Mouse (Mus musculus) CH12.LX (cell line): Measurements from ENCODE around the gene Mxra7. TPM values are rescaled to one million over a fixed set of nuclear protein-coding genes. Genes with fewer than 3 reads are reported as not detected.

Experiments used
- DNase-seq: peaks from one replicate; pipeline ENCODE4 v3.0.0-alpha.2; 2013; ENCODE audit errors: extremely low read depth
- H3K27ac ChIP-seq: 2 replicates; pipeline ENCODE4 v1.5.1; 2012; ENCODE audit warnings: low read depth, mild to moderate bottlenecking, control low read depth, moderate library complexity; ENCODE audit not compliant: insufficient read depth
- H3K27me3 ChIP-seq: replicated peaks from 2 replicates; pipeline ENCODE3; 2012; ENCODE audit warnings: inconsistent platforms
- H3K36me3 ChIP-seq, 2 experiments: replicated peaks in 1 of 2; 2 replicates each; pipeline versions ENCODE3 to v1.6.1; 2012; ENCODE audit warnings: inconsistent platforms in 1 of 2, low read length in 1 of 2, mild to moderate bottlenecking in 1 of 2, mixed read lengths in 1 of 2, moderate library complexity in 1 of 2; ENCODE audit not compliant: control insufficient read depth in 1 of 2, insufficient read depth in 1 of 2
- H3K4me1 ChIP-seq, 2 experiments: 2 replicates each; pipeline ENCODE4 v1.6.1; 2012; ENCODE audit warnings: inconsistent platforms in 1 of 2, moderate library complexity in 1 of 2; ENCODE audit not compliant: insufficient read depth in 2 of 2, control insufficient read depth in 1 of 2
- H3K4me2 ChIP-seq: 2 replicates; pipeline ENCODE4 v1.6.1; 2012; ENCODE audit warnings: low read depth, mild to moderate bottlenecking, control low read depth; ENCODE audit not compliant: poor library complexity, insufficient read depth, severe bottlenecking
- H3K4me3 ChIP-seq, 3 experiments: fragments of 150-350 bp in 1 of 3; sonication (generic) in 1 of 3; replicated peaks in 1 of 3; 2 replicates each; pipeline versions ENCODE3 to v1.5.1; 2011 to 2012; ENCODE audit warnings: low read depth in 2 of 3, low read length in 2 of 3, mild to moderate bottlenecking in 2 of 3, moderate library complexity in 2 of 3, control low read depth in 1 of 3, improper control_type of control experiment in 1 of 3, inconsistent platforms in 1 of 3, mixed read lengths in 1 of 3; ENCODE audit not compliant: poor library complexity in 1 of 3
- H3K79me2 ChIP-seq: replicated peaks from 2 replicates; pipeline ENCODE4 v1.6.1; 2012; ENCODE audit warnings: mild to moderate bottlenecking, moderate library complexity; ENCODE audit not compliant: control insufficient read depth, poor library complexity, insufficient read depth, severe bottlenecking; ENCODE audit errors: extremely low read depth
- H3K9ac ChIP-seq: 2 replicates; pipeline ENCODE4 v1.6.1; 2012; ENCODE audit warnings: low read depth, mild to moderate bottlenecking, control low read depth, moderate library complexity; ENCODE audit not compliant: insufficient read depth
- H3K9me3 ChIP-seq: replicated peaks from 2 replicates; pipeline ENCODE3; 2012; ENCODE audit warnings: low read length, inconsistent platforms, mixed read lengths
- BHLHE40 ChIP-seq: IDR thresholded peaks from 2 replicates; pipeline ENCODE4 v1.6.1; 2011; ENCODE audit warnings: mild to moderate bottlenecking, low read depth, low read length, improper control_type of control experiment
- CHD1 ChIP-seq: IDR thresholded peaks from 2 replicates; pipeline ENCODE4 v1.6.1; 2012; ENCODE audit warnings: low read depth, low read length, improper control_type of control experiment, inconsistent platforms
- CHD2 ChIP-seq: IDR thresholded peaks from 2 replicates; pipeline ENCODE4 v1.6.1; 2011; ENCODE audit warnings: low read length, improper control_type of control experiment
- ELF1 ChIP-seq: IDR thresholded peaks from 2 replicates; pipeline ENCODE4 v1.6.1; 2014; ENCODE audit warnings: low read depth, mild to moderate bottlenecking, inconsistent platforms, low read length, improper control_type of control experiment
- EP300 ChIP-seq: IDR thresholded peaks from 2 replicates; pipeline ENCODE4 v1.6.1; 2011; ENCODE audit warnings: low read length, improper control_type of control experiment
- ETS1 ChIP-seq: conservative IDR thresholded peaks from 2 replicates; pipeline ENCODE4 v1.6.1; 2012; ENCODE audit warnings: low read depth, mild to moderate bottlenecking, inconsistent platforms, low read length, improper control_type of control experiment, moderate library complexity
- GABPA ChIP-seq: IDR thresholded peaks from 2 replicates; pipeline ENCODE4 v1.6.1; 2012; ENCODE audit warnings: low read depth, low read length, improper control_type of control experiment, inconsistent platforms; ENCODE audit not compliant: insufficient replicate concordance
- HCFC1 ChIP-seq: IDR thresholded peaks from 2 replicates; pipeline ENCODE4 v1.6.1; 2012; ENCODE audit warnings: low read depth, mild to moderate bottlenecking, inconsistent platforms, low read length, improper control_type of control experiment
- IRF4 ChIP-seq: IDR thresholded peaks from 2 replicates; pipeline ENCODE4 v1.6.1; 2014; ENCODE audit warnings: low read depth, mild to moderate bottlenecking, inconsistent platforms, low read length, improper control_type of control experiment
- KAT2A ChIP-seq: IDR thresholded peaks from 2 replicates; pipeline ENCODE4 v1.6.1; 2012; ENCODE audit warnings: low read length, improper control_type of control experiment, inconsistent platforms; ENCODE audit not compliant: insufficient replicate concordance
- MAFK ChIP-seq: IDR thresholded peaks from 2 replicates; pipeline ENCODE4 v1.6.1; 2011; ENCODE audit warnings: low read length, improper control_type of control experiment; ENCODE audit not compliant: insufficient replicate concordance
- MAX ChIP-seq: IDR thresholded peaks from 2 replicates; pipeline ENCODE4 v1.6.1; 2011; ENCODE audit warnings: low read length, improper control_type of control experiment
- MAZ ChIP-seq: IDR thresholded peaks from 2 replicates; pipeline ENCODE4 v1.6.1; 2012; ENCODE audit warnings: low read depth, mild to moderate bottlenecking, inconsistent platforms, low read length, improper control_type of control experiment, moderate library complexity
- MEF2A ChIP-seq: IDR thresholded peaks from 2 replicates; pipeline ENCODE4 v1.6.1; 2014; ENCODE audit warnings: low read depth, mild to moderate bottlenecking, inconsistent platforms, low read length, improper control_type of control experiment, borderline replicate concordance
- MXI1 ChIP-seq: IDR thresholded peaks from 2 replicates; pipeline ENCODE4 v1.6.1; 2011; ENCODE audit warnings: mild to moderate bottlenecking, low read depth, low read length, improper control_type of control experiment
- MYC ChIP-seq: IDR thresholded peaks from 2 replicates; pipeline ENCODE4 v1.6.1; 2011; ENCODE audit warnings: low read depth, mild to moderate bottlenecking, improper control_type of control experiment, low read length
- NELFE ChIP-seq: IDR thresholded peaks from 2 replicates; pipeline ENCODE4 v1.6.1; 2011; ENCODE audit warnings: low read depth, low read length, improper control_type of control experiment
- NRF1 ChIP-seq: IDR thresholded peaks from 2 replicates; pipeline ENCODE4 v1.6.1; 2014; ENCODE audit warnings: low read depth, mild to moderate bottlenecking, inconsistent platforms, low read length, improper control_type of control experiment, moderate library complexity
- PAX5 ChIP-seq: IDR thresholded peaks from 2 replicates; pipeline ENCODE4 v1.6.1; 2012; ENCODE audit warnings: low read length, inconsistent platforms, mixed read lengths
- POLR2A ChIP-seq: IDR thresholded peaks from 2 replicates; pipeline ENCODE4 v1.6.1; 2011; ENCODE audit warnings: low read depth, mild to moderate bottlenecking, improper control_type of control experiment, low read length
- POLR2AphosphoS2 ChIP-seq: IDR thresholded peaks from 2 replicates; pipeline ENCODE4 v1.6.1; 2011; ENCODE audit warnings: low read depth, low read length, improper control_type of control experiment
- RAD21 ChIP-seq: IDR thresholded peaks from 2 replicates; pipeline ENCODE4 v1.6.1; 2011; ENCODE audit warnings: low read depth, mild to moderate bottlenecking, low read length, improper control_type of control experiment, moderate library complexity
- SIN3A ChIP-seq: IDR thresholded peaks from 2 replicates; pipeline ENCODE4 v1.6.1; 2012; ENCODE audit warnings: low read length, improper control_type of control experiment, inconsistent platforms
- SMC3 ChIP-seq: IDR thresholded peaks from 2 replicates; pipeline ENCODE4 v1.6.1; 2011; ENCODE audit warnings: low read depth, low read length, improper control_type of control experiment
- TBP ChIP-seq: conservative IDR thresholded peaks from 2 replicates; pipeline ENCODE4 v1.6.1; 2011; ENCODE audit warnings: low read depth, low read length, improper control_type of control experiment
- TCF12 ChIP-seq: IDR thresholded peaks from 2 replicates; pipeline ENCODE4 v1.6.1; 2014; ENCODE audit warnings: low read depth, mild to moderate bottlenecking, inconsistent platforms, low read length, improper control_type of control experiment
- UBTF ChIP-seq: IDR thresholded peaks from 2 replicates; pipeline ENCODE4 v1.6.1; 2012; ENCODE audit warnings: low read depth, mild to moderate bottlenecking, inconsistent platforms, low read length, improper control_type of control experiment, moderate library complexity
- ZMIZ1 ChIP-seq: IDR thresholded peaks from 2 replicates; pipeline ENCODE4 v1.6.1; 2012; ENCODE audit warnings: low read depth, mild to moderate bottlenecking, inconsistent platforms, low read length, improper control_type of control experiment
- ZNF384 ChIP-seq: IDR thresholded peaks from 2 replicates; pipeline ENCODE4 v1.6.1; 2012; ENCODE audit warnings: low read depth, low read length, improper control_type of control experiment, inconsistent platforms
- dilution Hi-C: fragments of 300-500 bp; cut with MboI; formaldehyde crosslinking; loops from 2 replicates; pipeline ENCODE4 v1.14.3; 2020; ENCODE audit warnings: low sequenced_read_pairs; ENCODE audit not compliant: extremely low pct_unique_long_range_greater_than_20kb, extremely low pct_ligation_motif_present
- in situ Hi-C: fragments of 300-500 bp; cut with MboI; formaldehyde crosslinking; loops from 3 replicates; pipeline ENCODE4 v1.14.3; 2019; ENCODE audit warnings: low sequenced_read_pairs, low pct_ligation_motif_present, low pct_unique_long_range_greater_than_20kb, mixed read lengths
- polyA plus RNA-seq: library from polyadenylated mRNA; unstranded; fragments of >175 nt; gene quantifications from 2 replicates; pipeline ENCODE4 v1.2.1, GENCODE M21; 2012; ENCODE audit warnings: low read depth; ENCODE audit not compliant: insufficient read length
- total RNA-seq, 2 experiments: library from RNA; depleted of rRNA; stranded (reverse); fragments of 300-350 nt in 1 of 2; fragments of >200 nt in 1 of 2; gene quantifications; 2 replicates each; pipeline ENCODE4 v1.2.3; 2012 to 2014

Mxra7 gene
- total and polyA plus RNA-seq, 3 experiments, result not detected

GRCm38 (mm10) chr11:116842531-116843260, 14.8 kb upstream of the Mxra7 start:
- in situ Hi-C loops, result no loop called here
- no peaks in the 10 kb centered on the region for H3K9me3 ChIP-seq
- H3K36me3 ChIP-seq, result peaks cover 32 to 59% of the 10 kb centered on the region in 2 experiments
- H3K4me2 ChIP-seq, result peak overlapping the region; percentile 92
- H3K27me3 ChIP-seq, result no peaks in the 10 kb centered on the region
- peak overlapping the region; percentile 92 for H3K9ac ChIP-seq
- no peak for TF ChIP-seq RAD21
- TF ChIP-seq TCF12, result peak; percentile 47; the same call in 1 of the 2 replicates
- TF ChIP-seq POLR2A, result no peak
- TF ChIP-seq IRF4, result 0 out of 2 replicates have a peak, but pooled peaks have one; percentile 29
- no peak for TF ChIP-seq NRF1
- no peak for TF ChIP-seq MEF2A
- TF ChIP-seq MXI1, result peak; percentile 98
- TF ChIP-seq NELFE, result peak; percentile 90; the same call in 1 of the 2 replicates
- no peak for TF ChIP-seq KAT2A
- TF ChIP-seq MAZ, result peak; percentile 65; the same call in 1 of the 2 replicates
- no peak for TF ChIP-seq ELF1
- TF ChIP-seq TBP, result no peak
- peak; percentile 82; the same call in 1 of the 2 replicates for TF ChIP-seq MYC
- no peak for TF ChIP-seq ZMIZ1
- no peak; the same call in 1 of the 2 replicates for TF ChIP-seq CHD1
- TF ChIP-seq EP300, result no peak
- TF ChIP-seq UBTF, result no peak
- no peak for TF ChIP-seq ETS1
- no peak for TF ChIP-seq MAFK
- TF ChIP-seq MAX, result peak; percentile 94
- no peak for TF ChIP-seq GABPA
- TF ChIP-seq PAX5, result no peak
- TF ChIP-seq ZNF384, result no peak
- TF ChIP-seq HCFC1, result no peak
- no peak for TF ChIP-seq CHD2
- peak; percentile 17; the same call in 1 of the 2 replicates for TF ChIP-seq POLR2AphosphoS2
- TF ChIP-seq SIN3A, result peak; percentile 93
- TF ChIP-seq SMC3, result no peak
- peak; percentile 95 for TF ChIP-seq BHLHE40
- peaks cover 58% of the 10 kb centered on the region for H3K79me2 ChIP-seq
- peak; percentile 64 for DNase-seq
- H3K4me1 ChIP-seq, result peaks cover 14 to 66% of the 10 kb centered on the region in 2 experiments
- H3K4me3 ChIP-seq, result peak overlapping the region; percentile 83 to 98 (median 88)
- peak overlapping the region; percentile 89 for H3K27ac ChIP-seq
- dilution Hi-C loops, result no loop called here
